Mouse (Mus musculus) cerebellum, adult 2 months (tissue): ENCODE measurements at regions not wholly inside any gene's neighbourhood (a gene's known extent, or its start where the extent isn't known, plus 50 kb on each side); places are given as distances from the start of the nearest gene placed in this dataset.

Experiments
- CTCF ChIP-seq: fragments of 200-500 bp; IDR thresholded peaks from 2 replicates; pipeline ENCODE4 v1.5.1; 2011; ENCODE audit warnings: low read depth, mild to moderate bottlenecking, control low read depth, low read length, moderate library complexity, borderline replicate concordance; ENCODE audit not compliant: insufficient read depth
- POLR2A ChIP-seq: fragments of 200-500 bp; IDR thresholded peaks from 2 replicates; pipeline ENCODE4 v1.6.1; 2011; ENCODE audit warnings: low read length, control low read depth, borderline replicate concordance; ENCODE audit not compliant: insufficient read depth

- TF ChIP-seq POLR2A (no peak), CTCF (no peak)
Observed at GRCm38 (mm10) chr4:64330213-64330612, 283.4 kb upstream of the Tnc start.
